Mouse (Mus musculus): ENCODE measurements around the gene Rtn2. TPM values are rescaled to one million over a fixed set of nuclear protein-coding genes. Genes with fewer than 3 reads are reported as not detected.

The Rtn2 gene
- total and polyA plus RNA-seq, 2 experiments from 2014 or later: 51.7 to 108 TPM

DNA sequence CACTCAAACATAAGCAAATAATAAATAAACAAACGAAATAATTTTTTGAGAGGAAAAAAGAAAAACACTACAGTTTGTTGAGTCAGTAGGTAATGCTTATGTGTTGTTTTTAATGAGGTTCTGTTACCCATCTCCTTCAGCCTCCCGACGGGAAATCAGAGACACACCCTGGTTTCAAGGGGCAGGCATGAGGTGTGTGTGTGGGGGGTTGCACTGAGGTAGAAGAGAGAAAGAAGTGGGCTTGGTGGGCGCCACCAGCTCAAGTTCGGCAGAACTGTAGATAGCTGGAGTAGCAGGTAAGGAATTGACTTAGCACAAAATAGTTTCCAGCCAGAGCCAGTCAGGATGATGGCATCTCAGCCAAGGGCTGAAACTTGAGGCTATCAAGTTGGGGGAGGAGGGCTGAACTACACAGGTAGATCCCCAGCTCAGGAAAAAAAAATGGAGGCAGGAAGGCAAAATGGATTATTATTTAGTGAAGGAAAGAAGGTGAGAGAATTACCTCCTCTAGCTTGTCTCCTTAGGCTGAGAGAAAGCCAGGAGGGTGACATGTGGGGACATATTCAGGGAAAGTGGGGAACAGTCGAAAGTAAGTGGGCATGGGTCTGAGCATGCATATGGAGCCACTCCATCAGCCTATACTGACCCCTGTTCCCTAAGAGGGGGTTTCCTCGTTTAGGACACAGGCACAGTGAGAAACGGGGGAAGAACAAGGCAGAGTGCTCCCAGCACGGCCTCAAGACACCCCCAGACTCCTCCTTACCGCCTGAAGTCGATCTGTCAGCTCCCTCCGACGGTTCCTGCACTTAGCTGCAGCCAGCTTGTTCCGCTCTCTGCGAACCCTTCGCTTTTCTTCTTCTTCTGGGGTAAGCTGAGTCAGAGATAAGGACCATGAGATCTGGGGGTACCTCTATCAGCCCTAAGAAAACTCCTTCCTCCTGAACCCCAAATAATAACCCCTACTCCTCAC, 23.7 kb downstream of the Rtn2 start:
- DNase-seq (ENCODE audit: low spot score): no peak
- H3K4me1 ChIP-seq (ENCODE audit: control insufficient read depth, insufficient read depth): peaks cover 14% of the 10 kb centered on the region; the same call in 1 of the 2 replicates
- no peak for ATAC-seq (ENCODE audit: insufficient read depth, low read depth)
- H3K4me3 ChIP-seq (ENCODE audit: low read depth, low read length): no peak overlapping the region
- H3K4me2 ChIP-seq (ENCODE audit: low read depth, low read length): no peak overlapping the region
- no peaks in the 10 kb centered on the region for H3K9me3 ChIP-seq (replicated peaks; ENCODE audit: control insufficient read depth, low read length)
- H3K27me3 ChIP-seq (ENCODE audit: control insufficient read depth, insufficient read depth, low read length): peaks cover 32% of the 10 kb centered on the region
- no peaks in the 10 kb centered on the region for H3K36me3 ChIP-seq (replicated peaks; ENCODE audit: control insufficient read depth, insufficient read depth, low read length)
- TF ChIP-seq CTCF (IDR thresholded peaks at IDR 0.05; ENCODE audit: low read depth) (no peak), EP300 (IDR thresholded peaks at IDR 0.05; ENCODE audit: low read depth) (no peak)
- 53% methylated on average over 16 of the region's 16 CpGs for WGBS
- no peak overlapping the region for H3K9ac ChIP-seq (replicated peaks; ENCODE audit: low read depth, low read length)
- no peak overlapping the region for H3K27ac ChIP-seq (ENCODE audit: low read depth)

DNA sequence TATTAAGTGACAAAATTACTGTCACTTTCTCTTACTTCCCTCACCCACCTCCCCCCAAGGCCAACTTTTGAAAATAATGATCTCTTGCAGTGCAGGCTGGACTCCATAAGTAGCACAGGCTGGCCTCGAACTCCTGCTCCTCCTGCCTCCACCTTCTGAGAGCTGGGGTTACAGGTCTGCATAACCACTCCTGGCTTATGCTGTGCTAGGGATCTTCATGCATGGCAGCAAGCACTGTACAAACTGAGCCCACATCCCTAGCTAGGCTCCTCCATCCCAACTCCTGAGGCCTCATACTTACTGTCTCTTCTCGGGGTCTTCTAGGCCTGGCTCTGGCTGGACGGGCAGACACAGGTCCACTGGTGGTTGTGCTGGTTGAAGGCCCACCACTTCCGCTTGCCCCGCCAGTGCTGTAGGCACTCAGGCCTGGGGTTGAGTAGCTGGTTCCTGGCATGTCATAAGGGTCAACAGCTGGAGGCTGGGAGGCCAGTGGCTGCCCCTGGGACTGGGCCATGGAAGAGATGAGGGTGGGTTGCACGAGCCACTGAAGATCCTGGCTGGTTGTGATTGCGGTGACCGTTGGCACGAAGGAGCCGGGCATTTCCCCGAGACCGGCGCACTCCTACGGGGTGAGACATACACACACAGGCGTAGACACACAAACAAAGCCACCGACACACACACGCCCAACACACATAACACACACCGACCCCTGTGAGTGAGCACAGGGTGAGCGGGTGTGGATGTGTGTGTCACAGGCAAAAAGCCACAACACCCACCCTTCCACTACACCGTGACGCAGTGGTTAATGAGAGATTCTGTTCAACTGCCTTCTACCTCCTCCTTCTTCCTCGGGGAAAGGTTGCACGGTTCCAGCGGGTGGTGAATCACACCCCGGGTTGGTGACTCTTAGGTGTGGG, 24.7 kb downstream of the Rtn2 start:
- DNase-seq (ENCODE audit: low spot score): no peak
- no peaks in the 10 kb centered on the region for H3K9me3 ChIP-seq (replicated peaks; ENCODE audit: control insufficient read depth, low read length)
- H3K27ac ChIP-seq (ENCODE audit: low read depth): no peak overlapping the region
- H3K27me3 ChIP-seq (ENCODE audit: control insufficient read depth, insufficient read depth, low read length): peaks cover 32% of the 10 kb centered on the region
- no peak overlapping the region for H3K4me3 ChIP-seq (ENCODE audit: low read depth, low read length)
- H3K36me3 ChIP-seq (replicated peaks; ENCODE audit: control insufficient read depth, insufficient read depth, low read length): no peaks in the 10 kb centered on the region
- no peak overlapping the region for H3K4me2 ChIP-seq (ENCODE audit: low read depth, low read length)
- no peak for TF ChIP-seq EP300 (IDR thresholded peaks at IDR 0.05; ENCODE audit: low read depth)
- no peak for TF ChIP-seq CTCF (IDR thresholded peaks at IDR 0.05; ENCODE audit: low read depth)
- H3K4me1 ChIP-seq (ENCODE audit: control insufficient read depth, insufficient read depth): peaks cover 9% of the 10 kb centered on the region; the same call in 1 of the 2 replicates
- 68% methylated on average over 25 of the region's 25 CpGs for WGBS
- H3K9ac ChIP-seq (replicated peaks; ENCODE audit: low read depth, low read length): no peak overlapping the region
- ATAC-seq (ENCODE audit: insufficient read depth, low read depth): no peak

DNA sequence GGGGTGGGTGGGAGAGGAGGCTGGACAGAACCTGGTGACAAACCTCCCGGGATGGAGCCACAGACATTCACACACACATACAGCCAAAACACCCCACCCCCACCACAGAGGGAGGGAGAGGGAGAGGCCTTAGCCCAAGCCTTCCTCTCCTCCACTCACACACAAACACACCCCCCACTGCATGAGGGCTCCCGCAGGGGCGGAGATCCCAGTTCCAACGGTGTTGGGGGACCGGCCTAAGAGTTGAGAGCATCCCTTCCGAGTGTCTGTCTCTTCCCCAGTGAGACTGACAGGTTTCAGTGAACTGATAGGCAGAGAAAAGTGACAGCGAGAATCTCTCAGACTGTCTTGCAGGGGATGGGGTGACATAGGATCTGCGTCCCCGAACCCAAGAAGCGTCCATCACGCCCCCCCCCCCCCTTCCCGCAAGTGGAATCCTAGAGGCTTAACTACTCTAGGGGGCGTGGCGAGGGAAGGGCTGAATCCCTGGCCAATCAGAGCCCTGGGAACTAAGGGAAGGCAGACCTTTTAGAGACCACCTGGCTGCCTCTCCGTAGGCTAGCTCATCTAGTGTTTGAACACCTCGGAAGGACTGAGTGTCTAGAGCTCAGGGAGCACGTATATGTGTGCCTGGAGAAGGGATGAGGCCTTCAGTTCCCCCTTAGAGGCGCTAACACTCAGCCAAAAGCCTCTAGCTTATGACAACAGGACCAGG, 25.5 kb downstream of the Rtn2 start:
- H3K4me3 ChIP-seq (ENCODE audit: low read depth, low read length): peak overlapping the region; percentile 63
- H3K27ac ChIP-seq (ENCODE audit: low read depth): peak overlapping the region; percentile 78
- H3K9me3 ChIP-seq (replicated peaks; ENCODE audit: control insufficient read depth, low read length): no peaks in the 10 kb centered on the region
- DNase-seq (ENCODE audit: low spot score): peak; percentile 64
- TF ChIP-seq EP300 (IDR thresholded peaks at IDR 0.05; ENCODE audit: low read depth) (no peak), CTCF (IDR thresholded peaks at IDR 0.05; ENCODE audit: low read depth) (peak; percentile 15; the same call in 1 of the 2 replicates)
- peak overlapping the region; percentile 97 for H3K4me2 ChIP-seq (ENCODE audit: low read depth, low read length)
- no peaks in the 10 kb centered on the region for H3K36me3 ChIP-seq (replicated peaks; ENCODE audit: control insufficient read depth, insufficient read depth, low read length)
- ATAC-seq (ENCODE audit: insufficient read depth, low read depth): peak; percentile 59
- H3K9ac ChIP-seq (replicated peaks; ENCODE audit: low read depth, low read length): peak overlapping the region; percentile 49
- WGBS: 2% methylated on average over 18 of the region's 18 CpGs
- peaks cover 27% of the 10 kb centered on the region for H3K27me3 ChIP-seq (ENCODE audit: control insufficient read depth, insufficient read depth, low read length)
- H3K4me1 ChIP-seq (ENCODE audit: control insufficient read depth, insufficient read depth): peaks cover 9% of the 10 kb centered on the region; the same call in 1 of the 2 replicates

DNA sequence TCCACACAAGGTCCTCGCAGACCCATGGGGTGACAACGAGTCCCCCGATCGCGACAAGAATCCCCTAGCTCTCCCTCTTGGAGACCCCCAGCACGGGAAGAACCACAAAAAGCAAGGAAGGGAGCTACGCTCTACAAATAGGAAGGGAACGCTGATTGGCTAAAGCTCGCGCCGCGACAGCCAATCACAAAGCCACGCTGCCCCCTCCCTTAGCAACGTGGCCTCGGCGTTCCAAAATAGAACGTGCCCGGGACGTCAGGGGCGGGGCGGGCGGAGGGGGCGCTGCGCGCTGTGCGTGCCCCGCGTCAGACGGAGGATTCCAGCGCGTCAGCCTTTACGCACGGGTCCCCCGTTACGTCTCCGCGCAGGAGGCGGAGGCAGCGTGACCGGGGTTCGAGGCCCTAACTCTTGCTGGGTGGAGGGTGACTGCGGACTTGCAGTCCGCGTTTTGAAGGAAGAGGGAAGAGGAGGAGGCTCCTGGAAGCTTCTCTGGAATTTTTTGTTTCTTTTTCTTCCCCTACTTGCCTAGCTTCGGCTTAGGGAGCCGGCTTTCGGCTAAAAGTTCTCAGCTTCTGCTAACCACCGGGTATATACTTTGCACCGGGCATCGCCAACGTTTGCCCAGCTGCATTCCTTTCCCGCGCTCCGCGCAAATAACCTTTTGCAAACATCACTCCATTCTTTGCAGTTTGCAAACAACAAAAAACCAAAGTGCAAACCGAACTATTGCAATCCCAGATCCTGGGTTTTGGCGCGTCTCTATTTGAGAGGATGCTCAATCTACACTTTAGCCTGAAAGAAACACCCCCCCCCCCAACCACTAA, 26.2 kb downstream of the Rtn2 start:
- Histone ChIP-seq H3K4me2 (ENCODE audit: low read depth, low read length) (peak overlapping the region; percentile 97), H3K27me3 (ENCODE audit: control insufficient read depth, insufficient read depth, low read length) (peaks cover 23% of the 10 kb centered on the region), H3K27ac (ENCODE audit: low read depth) (peak overlapping the region; percentile 78), H3K4me3 (ENCODE audit: low read depth, low read length) (peak overlapping the region; percentile 63), H3K9ac (replicated peaks; ENCODE audit: low read depth, low read length) (peak overlapping the region; percentile 49), H3K36me3 (replicated peaks; ENCODE audit: control insufficient read depth, insufficient read depth, low read length) (no peaks in the 10 kb centered on the region), H3K4me1 (ENCODE audit: control insufficient read depth, insufficient read depth) (peaks cover 9% of the 10 kb centered on the region; the same call in 1 of the 2 replicates), H3K9me3 (replicated peaks; ENCODE audit: control insufficient read depth, low read length) (no peaks in the 10 kb centered on the region)
- TF ChIP-seq CTCF (IDR thresholded peaks at IDR 0.05; ENCODE audit: low read depth) (peak; percentile 28; the same call in 1 of the 2 replicates), EP300 (IDR thresholded peaks at IDR 0.05; ENCODE audit: low read depth) (peak; percentile 86)
- WGBS: under 1% methylated on average over 58 of the region's 58 CpGs
- peak; percentile 88 for ATAC-seq (ENCODE audit: insufficient read depth, low read depth)
- DNase-seq (ENCODE audit: low spot score): peak; percentile 93
